Mouse (Mus musculus) megakaryocyte-erythroid progenitor cell, adult 5-6 weeks (primary cell): ENCODE measurements around the gene Prelp. TPM values are rescaled to one million over a fixed set of nuclear protein-coding genes. Genes with fewer than 3 reads are reported as not detected.
"Not testable (repeated sequence)": the region's sequence is repeated elsewhere in the genome, so short reads cannot be mapped to it uniquely, and the experiment has no call there.

ENCODE experiments used
- ATAC-seq: replicated peaks from 2 replicates; pipeline ENCODE4 v1.8.0; 2016; ENCODE audit warnings: mild to moderate bottlenecking, inconsistent platforms; ENCODE audit not compliant: severe bottlenecking, poor library complexity, low FRiP score, low TSS enrichment
- total RNA-seq, 2 experiments: library from RNA; stranded (forward) in 1 of 2; stranded (reverse) in 1 of 2; fragments of 200-1000, 215-1000 nt in 1 of 2; fragments of >200 nt in 1 of 2; fragmentation: Nextera tagmentation in 1 of 2; gene quantifications; 2 replicates each; pipeline ENCODE4 v1.2.3; 2014 to 2017

Prelp gene
- total RNA-seq (2014; fragmentation: Nextera tagmentation), result 0.20 TPM in 1 of 2 replicates, not detected in the other
- not detected in 2 replicates for total RNA-seq (2017)

DNA sequence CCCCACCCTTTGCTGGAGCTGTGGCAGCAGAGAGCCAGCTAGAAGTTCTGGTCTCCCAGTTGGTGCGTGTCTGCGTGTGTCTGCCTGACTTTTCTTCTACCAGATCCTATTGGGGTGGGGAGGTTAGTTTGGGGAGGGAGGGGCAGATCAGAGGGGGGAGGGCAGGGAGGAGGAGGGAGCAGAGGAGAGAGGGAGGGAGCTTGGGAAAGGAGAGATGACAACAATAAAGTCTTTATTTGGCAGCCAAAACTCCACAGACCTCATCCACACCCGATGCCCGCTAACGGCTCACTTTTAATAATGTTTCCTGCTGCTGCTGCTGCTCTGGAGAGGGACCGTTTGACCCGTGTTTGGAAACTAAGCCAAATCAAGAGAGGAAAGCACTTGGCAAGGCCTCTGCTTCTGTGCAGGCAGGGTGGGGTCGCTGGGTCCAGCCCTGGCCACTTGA is at the start of gene Prelp:
TSS of gene Prelp (minus strand) at position 111 of the 448 bp plus-strand sequence.
- no peak for ATAC-seq

DNA sequence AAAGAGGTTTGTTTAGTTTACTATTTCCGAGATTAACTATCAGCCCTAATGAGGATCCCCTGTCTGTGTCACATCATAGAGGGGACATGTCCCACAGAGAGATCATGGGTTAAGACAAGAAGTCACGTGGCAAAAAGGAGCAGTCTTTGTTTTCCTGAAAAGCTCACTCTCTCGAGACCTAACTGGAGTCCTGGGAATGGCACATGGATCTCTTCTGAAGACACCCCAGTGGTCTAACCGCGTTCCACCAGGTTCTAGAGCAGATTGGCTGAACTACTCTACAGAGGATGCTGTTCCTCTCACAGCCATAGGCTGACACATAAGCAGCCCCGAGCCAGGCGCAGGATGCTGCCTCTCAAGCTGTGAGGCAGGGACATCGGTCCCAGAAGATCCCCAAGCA is 48.2 kb upstream of the Prelp start:
- ATAC-seq, result no peak

DNA sequence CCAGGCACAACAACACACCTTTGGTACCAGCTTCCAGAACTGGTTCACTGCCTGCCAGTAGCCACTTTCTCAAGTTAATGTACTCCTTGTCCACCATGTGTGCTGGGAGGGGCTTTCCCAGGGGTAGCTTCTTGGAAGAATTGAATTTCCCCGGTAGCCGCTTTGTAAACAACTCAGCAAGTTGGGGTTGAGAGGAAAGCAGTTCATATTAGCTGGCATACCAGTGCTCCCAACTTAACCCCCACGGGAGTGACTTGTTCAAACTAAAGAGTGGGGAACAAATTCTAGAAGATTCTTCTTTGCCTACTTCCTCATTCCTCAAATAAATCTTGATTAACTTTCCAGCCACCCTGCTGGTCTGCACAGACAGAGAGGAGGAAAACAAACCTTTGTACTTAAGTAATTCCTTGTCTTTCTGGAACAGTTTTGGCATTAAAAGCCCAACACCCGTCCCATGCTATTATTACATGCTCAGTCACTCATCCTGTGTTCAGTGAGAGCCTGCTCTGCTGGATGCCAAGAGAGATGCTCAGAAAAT is 47.6 kb upstream of the Prelp start:
- no peak for ATAC-seq

DNA sequence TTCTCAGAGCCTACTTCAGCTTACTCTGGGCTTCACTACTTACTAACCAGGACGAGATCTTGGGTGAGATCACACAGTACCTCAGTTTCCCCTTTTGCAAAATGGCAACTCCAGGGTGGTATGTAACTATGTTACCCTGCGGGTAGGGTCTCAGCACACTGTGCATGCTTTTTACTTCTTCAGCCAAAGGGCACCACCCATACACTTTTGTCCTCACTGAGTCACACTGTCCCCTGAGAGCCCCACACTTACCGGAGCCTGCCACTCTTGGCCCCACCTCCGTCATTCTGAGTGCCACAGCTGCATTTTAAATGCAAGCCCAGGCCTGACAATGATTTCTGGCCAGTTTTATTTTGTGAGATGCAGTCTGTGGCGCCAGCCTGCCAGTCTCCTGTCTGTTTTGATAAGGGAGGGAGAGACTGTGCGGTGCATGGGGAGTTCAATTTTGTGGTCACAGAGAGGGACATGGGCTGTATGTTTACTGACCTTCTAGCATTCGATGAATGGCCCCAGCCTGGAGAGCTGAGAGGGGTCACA is 46.3 kb upstream of the Prelp start:
- ATAC-seq, result peak; percentile 24; the same call in 1 of the 2 replicates

DNA sequence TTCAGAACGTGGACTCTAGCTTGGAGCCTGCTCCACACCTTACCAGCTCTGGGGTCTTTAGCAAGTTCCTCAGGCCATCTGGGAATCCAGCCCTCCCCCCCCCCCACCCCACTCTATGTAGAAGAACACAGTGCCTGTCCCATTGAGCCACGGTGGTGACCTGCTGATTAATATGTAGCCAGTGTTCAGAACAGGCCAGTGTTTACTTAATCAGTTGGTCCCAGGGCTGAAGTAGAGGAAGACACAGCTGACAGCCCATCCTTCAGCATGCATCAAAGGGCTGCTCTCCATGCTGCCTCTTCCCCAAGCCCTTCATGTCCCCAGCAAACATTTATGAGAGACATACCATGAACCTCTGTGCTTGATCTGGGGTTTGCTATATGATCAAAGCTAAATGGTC is 44.8 kb upstream of the Prelp start:
- ATAC-seq, result no peak

DNA sequence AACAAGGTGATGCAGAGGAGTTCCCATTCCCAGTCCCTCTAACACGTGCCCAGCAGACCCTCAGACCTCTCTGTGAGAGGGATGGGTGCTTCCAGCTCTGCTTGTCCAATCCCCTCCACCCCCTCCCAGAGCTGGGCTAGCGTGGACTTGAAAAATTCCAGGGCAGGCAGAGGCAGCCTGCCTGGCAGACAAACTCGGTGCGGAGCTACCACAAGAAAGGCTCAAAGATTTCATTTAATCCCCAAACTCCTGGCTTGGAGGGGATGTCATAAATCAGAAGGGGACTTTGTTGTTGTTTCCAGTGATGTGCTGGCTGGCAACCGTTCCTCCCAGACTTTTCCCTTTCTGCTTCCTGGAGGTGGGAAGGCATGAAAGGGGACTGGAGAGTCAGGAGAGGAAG is 44.1 kb upstream of the Prelp start:
- no peak for ATAC-seq

DNA sequence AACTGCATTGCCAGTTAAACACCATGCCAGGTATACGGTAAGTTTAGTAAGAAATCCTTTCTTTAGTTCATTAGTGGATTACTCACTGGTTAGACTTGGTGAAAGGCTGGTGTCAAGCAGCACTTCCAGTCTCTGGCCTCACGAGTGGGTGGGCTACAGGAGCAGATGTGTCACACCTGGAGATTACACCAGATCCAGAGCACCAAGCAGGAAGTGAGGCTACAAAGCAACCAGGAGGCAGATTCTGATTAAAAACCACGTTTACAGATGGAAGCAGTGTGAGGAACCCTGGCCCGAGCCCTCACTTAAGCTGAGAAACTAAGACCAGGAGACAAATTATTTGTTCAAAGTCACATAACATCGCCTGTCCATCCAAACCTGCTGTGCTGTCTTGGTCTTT is 43.5 kb upstream of the Prelp start:
- no peak for ATAC-seq

DNA sequence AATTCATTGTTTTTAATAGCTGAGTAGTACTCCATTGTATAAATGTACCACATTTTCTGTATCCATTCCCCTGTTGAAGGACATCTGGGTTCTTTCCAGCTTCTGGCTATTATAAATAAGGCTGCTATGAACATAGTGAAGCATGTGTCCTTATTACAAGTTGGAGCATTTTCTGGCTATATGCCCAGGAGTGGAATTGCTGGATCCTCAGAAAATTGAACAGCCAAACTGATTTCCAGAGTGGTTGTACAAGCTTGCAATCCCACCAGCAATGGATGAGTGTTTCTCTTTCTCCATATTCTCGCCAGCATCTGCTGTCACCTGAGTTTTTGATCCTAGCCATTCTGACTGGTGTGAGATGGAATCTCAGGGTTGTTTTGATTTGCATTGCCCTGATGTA is 42.4 kb upstream of the Prelp start:
- ATAC-seq, result not testable (repeated sequence)

DNA sequence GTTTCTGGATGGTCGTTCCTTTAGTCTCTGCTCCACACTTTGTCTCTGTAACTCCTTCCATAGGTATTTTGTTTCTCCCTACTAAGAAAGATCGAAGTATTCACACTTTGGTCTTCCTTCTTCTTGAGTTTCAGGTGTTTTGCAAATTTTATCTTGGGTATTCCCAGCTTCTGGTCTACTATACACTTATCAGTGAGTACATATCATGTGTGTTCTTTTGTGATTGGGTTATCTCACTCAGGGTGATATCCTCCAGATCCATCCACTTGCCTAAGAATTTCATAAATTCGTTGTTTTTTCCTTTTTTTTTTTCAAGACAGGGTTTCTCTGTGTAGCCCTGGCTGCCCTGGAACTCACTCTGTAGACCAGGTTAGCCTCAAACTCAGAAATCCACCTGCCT is 41.9 kb upstream of the Prelp start:
- ATAC-seq, result not testable (repeated sequence)

DNA sequence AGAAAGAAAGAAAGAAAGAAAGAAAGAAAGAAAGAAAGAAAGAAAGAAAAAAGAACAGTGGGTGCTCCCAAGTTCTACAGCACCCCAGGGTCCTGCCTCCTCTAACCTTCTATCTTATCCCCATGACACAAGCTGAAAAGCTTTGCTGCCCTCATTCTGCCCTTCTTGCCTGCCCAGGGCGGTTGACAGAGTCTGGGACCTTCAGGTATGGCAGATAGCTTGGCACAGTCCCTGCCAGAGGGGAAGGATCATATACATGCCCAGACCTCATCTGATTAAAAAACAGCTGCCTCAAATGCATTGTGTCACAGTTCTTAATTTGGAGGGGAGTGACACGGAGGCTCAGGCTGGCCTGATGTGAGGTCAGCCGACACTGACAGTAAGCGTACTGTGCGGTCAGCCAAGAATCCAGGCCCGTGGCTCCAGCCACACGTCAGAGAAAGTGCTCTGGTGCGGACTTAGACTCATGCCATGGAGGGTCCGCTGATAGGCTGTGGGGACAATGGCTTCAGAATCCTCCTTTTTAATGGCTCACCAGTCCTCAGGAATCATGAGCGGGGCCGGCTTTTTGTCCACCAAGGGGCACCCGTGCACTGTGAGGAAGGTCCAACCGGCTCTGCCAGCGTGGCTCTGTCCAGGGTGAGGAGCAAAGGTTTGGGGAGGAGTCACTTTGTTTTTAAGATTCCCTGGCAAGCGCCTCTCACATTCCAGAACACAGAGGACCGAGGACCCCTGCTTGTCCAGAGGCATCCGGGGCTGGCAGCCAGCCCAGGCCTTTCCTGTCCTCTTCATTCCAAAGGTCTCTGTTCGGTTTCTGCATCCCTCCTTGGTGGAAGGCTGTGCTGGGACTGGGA is 40.3 kb upstream of the Prelp start:
- peak; percentile 81 for ATAC-seq

DNA sequence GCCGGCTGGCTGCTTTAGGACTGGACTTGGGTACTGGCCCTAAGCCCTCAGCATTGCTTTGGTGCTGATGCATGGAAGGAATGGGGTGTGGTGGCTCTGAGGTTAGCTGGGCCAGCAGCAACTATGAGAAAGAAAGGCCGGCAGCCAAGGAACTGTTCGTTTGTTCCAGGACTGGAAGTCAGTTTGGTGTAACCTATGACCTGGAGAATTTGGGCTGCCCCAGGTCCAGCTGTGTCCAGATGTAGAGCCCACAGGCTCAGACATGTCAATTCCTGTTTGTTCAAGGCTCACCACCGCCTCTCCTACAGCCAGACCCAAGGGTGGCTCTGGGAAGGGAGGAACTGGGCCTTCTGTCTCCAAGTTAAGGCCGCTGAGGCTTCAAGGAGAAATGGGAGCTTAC is 38.3 kb upstream of the Prelp start:
- ATAC-seq, result no peak

DNA sequence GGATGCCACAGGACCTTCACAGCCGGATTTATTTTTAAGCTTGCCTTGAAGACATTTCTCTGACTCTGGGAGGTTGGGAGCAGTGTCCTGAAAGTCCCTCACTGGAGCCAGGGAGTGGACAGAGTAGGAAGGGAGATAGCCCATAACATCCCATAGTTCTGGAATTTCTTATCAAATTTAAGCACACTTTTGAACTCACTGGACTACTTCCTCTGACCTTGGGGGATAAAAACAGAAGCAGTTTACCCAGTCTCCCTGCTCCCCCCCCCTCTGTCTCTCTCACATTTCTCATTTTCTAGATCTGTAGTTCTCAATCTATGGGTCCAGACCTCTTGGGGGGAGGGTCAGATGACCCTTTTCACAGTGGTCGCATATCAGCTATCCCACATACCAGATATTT is 32.8 kb upstream of the Prelp start:
- ATAC-seq, result no peak

DNA sequence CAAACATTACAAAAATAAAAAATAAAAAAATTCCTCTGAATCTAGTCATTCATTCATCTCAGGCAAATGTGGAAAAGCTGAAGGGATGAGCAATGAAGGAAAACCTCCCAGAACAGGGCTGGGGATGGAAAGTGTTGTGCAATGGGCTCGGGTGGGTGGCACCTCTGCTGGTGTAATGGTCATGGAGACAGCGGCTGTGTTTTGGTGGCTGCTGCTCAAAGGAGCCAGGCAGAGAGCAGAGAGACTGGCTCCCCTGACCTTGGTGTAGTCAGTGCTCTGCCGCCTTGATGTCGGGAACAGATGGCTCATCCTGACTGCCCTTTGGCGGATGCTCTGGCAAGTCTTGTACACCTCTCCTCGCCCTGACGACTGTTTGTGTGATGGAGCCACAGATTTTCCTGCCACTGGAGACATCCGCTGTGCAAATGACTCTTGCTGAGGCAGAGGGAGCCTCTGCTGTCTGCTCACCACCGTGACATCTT is 32.1 kb upstream of the Prelp start:
- no peak for ATAC-seq

DNA sequence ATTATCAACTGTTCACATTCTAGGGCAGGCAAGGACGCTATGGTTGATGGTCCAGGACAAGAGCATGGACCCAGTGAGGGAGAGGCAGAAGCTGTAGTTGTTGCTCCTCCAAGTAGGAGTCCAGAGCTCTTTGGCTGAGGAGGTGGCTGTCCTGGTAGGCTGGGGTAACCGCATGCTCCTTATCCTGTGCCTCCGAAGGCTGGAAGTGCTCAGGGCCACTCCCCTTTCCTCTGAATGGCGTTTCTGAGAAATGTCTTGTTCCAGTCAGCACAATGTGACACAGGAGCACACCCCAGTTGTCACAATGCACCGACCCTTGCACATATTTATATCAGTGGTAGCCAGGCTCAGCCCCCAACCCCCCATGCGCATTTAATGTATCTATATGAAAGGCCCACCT is 30.4 kb upstream of the Prelp start:
- ATAC-seq, result peak; percentile 68

DNA sequence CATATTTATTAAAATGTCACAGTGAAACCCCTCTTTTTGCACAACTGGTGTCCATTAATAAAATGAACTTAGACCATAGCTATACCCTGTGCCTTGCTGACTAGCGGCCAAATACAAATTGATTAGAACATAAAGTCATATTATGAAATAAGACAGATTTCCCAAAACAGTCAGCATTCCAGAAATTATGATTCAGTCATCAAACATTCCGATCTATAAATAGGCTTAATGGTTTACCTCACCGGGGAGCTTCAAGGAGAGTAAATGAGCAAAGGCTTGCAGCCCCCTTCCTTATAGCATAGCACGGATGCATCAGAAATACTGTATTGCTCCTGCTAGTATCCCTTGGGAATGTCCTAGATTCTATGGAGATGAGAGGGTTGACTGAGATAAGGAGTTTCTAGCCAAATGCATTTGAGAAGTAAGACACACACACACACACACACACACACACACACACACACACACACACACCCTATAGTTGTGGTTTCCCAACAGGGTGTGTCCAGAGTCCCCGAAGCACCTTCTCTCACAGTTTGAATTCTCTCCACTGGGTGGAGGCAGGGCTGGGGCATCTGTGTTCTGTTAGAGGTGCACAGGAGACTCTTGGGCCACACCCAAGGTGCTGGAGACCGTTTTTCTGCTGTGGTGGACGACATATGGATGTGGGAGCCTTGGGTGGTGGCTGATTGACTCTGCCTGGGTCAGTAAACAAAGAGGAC is 29.0 kb upstream of the Prelp start:
- peak; percentile 89 for ATAC-seq

DNA sequence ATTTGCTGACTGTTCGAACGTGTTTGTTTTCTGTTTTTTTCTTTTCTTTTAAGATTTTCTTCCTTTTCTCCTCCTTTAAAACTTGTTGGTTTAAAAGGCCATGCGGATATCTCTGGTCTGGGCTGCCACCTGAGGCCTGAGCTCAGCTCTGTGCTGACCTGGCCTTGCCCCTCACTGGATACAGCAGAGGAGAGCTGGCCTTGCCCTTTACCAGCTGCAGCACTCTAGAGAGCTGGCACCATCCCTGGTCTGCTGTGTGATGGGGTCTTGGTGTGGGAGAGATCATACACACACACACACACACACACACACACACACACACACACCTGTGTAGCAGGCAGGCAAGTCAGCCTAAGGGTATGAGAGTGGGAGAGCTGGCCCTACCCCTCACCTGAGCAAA is 23.9 kb upstream of the Prelp start:
- no peak for ATAC-seq

DNA sequence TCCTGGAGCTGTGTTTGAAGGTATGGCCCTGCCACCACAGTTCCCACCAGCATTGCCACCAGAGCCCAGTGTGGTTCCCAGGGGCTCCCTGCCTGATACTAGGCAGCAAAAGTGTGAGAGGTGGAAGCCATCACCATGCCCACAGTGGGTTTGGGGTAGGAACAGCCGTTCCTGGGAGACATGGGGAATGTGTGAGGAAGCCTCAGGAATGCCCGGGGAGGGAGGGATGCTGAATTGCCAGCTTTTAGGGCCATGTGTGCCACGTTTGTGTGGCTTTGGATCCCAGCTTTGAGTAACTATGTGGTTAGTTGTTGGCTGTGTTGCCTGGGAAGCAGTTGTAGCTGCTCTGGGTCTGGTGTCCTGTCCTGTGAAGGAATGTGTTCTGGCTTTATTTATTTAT is 20.7 kb upstream of the Prelp start:
- ATAC-seq, result no peak

DNA sequence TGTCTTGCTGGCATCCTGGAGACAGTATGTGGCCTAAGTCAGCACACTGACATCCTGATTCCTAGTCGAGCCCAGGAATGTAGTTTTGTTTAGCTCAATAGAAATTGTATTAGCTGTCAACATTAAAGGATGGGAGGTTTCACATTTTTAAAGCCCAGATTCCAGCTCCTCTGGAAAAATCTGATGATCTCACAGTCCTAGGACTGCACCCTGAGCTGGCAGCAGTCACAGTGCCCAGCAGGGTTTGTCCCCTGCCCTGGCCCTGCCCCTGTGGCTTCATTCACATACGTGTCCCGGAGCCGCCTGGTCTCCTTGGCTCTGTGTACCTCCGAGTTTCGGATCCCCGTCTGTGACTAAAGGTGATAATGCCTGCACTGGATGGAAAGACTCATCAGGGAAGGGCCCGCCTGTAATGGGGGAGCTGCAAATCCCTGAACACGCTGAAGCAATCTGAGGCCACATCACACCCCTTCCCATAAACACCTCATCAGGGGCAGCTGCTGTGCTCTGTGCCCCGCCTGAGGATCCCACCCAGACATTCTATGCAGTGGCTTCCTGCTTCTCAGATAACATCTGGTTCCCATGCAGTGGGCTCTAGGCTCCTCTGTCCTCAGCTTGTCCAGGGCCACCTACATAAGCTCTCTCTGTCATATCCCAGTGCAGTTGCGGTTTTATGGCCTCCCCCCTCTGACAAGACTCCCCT is 20.1 kb upstream of the Prelp start:
- no peak for ATAC-seq

DNA sequence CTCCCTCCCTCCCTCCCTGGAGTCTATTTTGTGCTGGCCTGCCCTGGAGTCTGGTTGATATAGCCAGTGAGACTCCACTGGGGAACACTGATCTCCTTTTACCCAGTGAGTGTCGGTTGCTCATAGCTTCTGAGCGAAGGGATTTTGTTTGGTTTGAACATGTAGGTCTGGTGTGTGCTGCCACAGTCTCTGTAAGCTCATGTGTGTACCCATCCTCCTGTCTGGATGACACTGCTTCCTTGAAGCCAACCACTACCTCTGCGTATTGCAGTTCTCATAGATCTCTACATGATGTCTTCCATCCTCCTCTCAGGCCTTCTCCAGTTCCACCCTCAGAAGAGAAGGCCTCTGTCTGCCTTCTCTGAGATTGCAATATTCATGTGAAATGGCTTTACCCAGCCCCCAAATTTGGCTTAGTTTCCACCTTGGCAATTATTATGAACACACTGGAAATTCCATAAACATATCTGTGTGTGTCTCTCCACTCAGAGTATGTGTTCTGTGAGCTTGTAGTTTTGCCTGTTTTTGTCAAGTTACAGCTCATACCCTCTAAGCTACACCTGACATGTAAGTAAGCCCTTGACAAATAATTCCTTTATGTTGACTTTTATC is 19.4 kb upstream of the Prelp start:
- ATAC-seq, result no peak
